Mouse (Mus musculus) erythroblast, embryonic 14.5 days (primary cell): ENCODE results near the gene 4933428G20Rik. TPM values are rescaled to one million over a fixed set of nuclear protein-coding genes. Genes with fewer than 3 reads are reported as not detected.

Source experiments
- H3K27me3 ChIP-seq: 2 replicates; pipeline ENCODE4 v1.6.1; 2012; ENCODE audit warnings: inconsistent platforms; ENCODE audit not compliant: control insufficient read depth
- H3K36me3 ChIP-seq: 2 replicates; pipeline ENCODE4 v1.6.1; 2012; ENCODE audit warnings: mild to moderate bottlenecking, inconsistent platforms; ENCODE audit not compliant: control insufficient read depth
- H3K4me1 ChIP-seq: 2 replicates; pipeline ENCODE4 v1.6.1; 2012; ENCODE audit warnings: inconsistent platforms; ENCODE audit not compliant: control insufficient read depth
- H3K4me3 ChIP-seq: replicated peaks from 2 replicates; pipeline ENCODE3; 2012; ENCODE audit warnings: moderate library complexity, mild to moderate bottlenecking, inconsistent platforms
- H3K9me3 ChIP-seq: 2 replicates; pipeline ENCODE4 v1.6.1; 2012; ENCODE audit warnings: low read length, inconsistent platforms, mixed read lengths; ENCODE audit not compliant: control insufficient read depth
- GATA1 ChIP-seq: IDR thresholded peaks from 2 replicates; pipeline ENCODE4 v1.6.1; 2012; ENCODE audit warnings: low read length, inconsistent platforms, mixed read lengths
- TAL1 ChIP-seq: IDR thresholded peaks from 3 replicates; pipeline ENCODE4 v1.6.1; 2012; ENCODE audit warnings: low read length, inconsistent platforms, mixed read lengths
- polyA plus RNA-seq: library from polyadenylated mRNA; stranded (reverse); fragments of >175 nt; gene quantifications from 2 replicates; pipeline ENCODE4 v1.2.3, GENCODE M21; 2012

The 4933428G20Rik gene
- polyA plus RNA-seq, 1 experiment, result not detected

GRCm38 (mm10) chr11:97476334-97477095 lies 23.6 kb downstream of the 4933428G20Rik start:
- no peak for TF ChIP-seq TAL1
- no peak for TF ChIP-seq GATA1
- no peak overlapping the region for H3K4me3 ChIP-seq
- peaks cover 15% of the 10 kb centered on the region for H3K4me1 ChIP-seq
- peaks cover 99% of the 10 kb centered on the region for H3K36me3 ChIP-seq
- no peaks in the 10 kb centered on the region for H3K27me3 ChIP-seq
- H3K9me3 ChIP-seq, result no peaks in the 10 kb centered on the region

GRCm38 (mm10) chr11:97471276-97471675 lies 28.9 kb downstream of the 4933428G20Rik start:
- TF ChIP-seq TAL1 (no peak), GATA1 (no peak)
- Histone ChIP-seq H3K36me3 (peaks cover 99% of the 10 kb centered on the region), H3K4me1 (peaks cover 17% of the 10 kb centered on the region), H3K27me3 (no peaks in the 10 kb centered on the region), H3K9me3 (no peaks in the 10 kb centered on the region), H3K4me3 (no peak overlapping the region)

GRCm38 (mm10) chr11:97469828-97470227 lies 30.3 kb downstream of the 4933428G20Rik start:
- Histone ChIP-seq H3K36me3 (peaks cover 99% of the 10 kb centered on the region), H3K27me3 (no peaks in the 10 kb centered on the region), H3K4me1 (peaks cover 14% of the 10 kb centered on the region)

GRCm38 (mm10) chr11:97468639-97469287 lies 31.4 kb downstream of the 4933428G20Rik start:
- TF ChIP-seq GATA1, result no peak
- no peak for TF ChIP-seq TAL1
- no peaks in the 10 kb centered on the region for H3K9me3 ChIP-seq
- peaks cover 19% of the 10 kb centered on the region for H3K4me1 ChIP-seq
- H3K36me3 ChIP-seq, result peaks cover 99% of the 10 kb centered on the region
- no peak overlapping the region for H3K4me3 ChIP-seq
- H3K27me3 ChIP-seq, result no peaks in the 10 kb centered on the region

More at GRCm38 (mm10) chr11:97469828-97470227, 30.3 kb downstream of the 4933428G20Rik start:
- no peak for TF ChIP-seq GATA1
- TF ChIP-seq TAL1, result no peak
- Histone ChIP-seq H3K9me3 (no peaks in the 10 kb centered on the region), H3K4me3 (no peak overlapping the region)

- Histone ChIP-seq H3K4me1 (peaks cover 19% of the 10 kb centered on the region), H3K27me3 (no peaks in the 10 kb centered on the region), H3K9me3 (peaks cover under 1% of the 10 kb centered on the region; the same call in 1 of the 2 replicates), H3K4me3 (no peak overlapping the region), H3K36me3 (peaks cover 99% of the 10 kb centered on the region)
- TF ChIP-seq TAL1 (no peak), GATA1 (no peak)
Measured at GRCm38 (mm10) chr11:97466444-97467160, 33.5 kb downstream of the 4933428G20Rik start.

GRCm38 (mm10) chr11:97465957-97466356 lies 34.2 kb downstream of the 4933428G20Rik start:
- H3K4me1 ChIP-seq, result peaks cover 25% of the 10 kb centered on the region
- H3K27me3 ChIP-seq, result no peaks in the 10 kb centered on the region
- peaks cover 4% of the 10 kb centered on the region for H3K9me3 ChIP-seq
- H3K36me3 ChIP-seq, result peaks cover 99% of the 10 kb centered on the region
- TF ChIP-seq TAL1 (no peak), GATA1 (no peak)
- no peak overlapping the region for H3K4me3 ChIP-seq

- peaks cover 98% of the 10 kb centered on the region for H3K36me3 ChIP-seq
- H3K9me3 ChIP-seq, result peaks cover 4% of the 10 kb centered on the region
- H3K4me3 ChIP-seq, result no peak overlapping the region
- H3K4me1 ChIP-seq, result peaks cover 35% of the 10 kb centered on the region
- TF ChIP-seq GATA1 (no peak), TAL1 (no peak)
- H3K27me3 ChIP-seq, result no peaks in the 10 kb centered on the region
Measured at GRCm38 (mm10) chr11:97463991-97464390, 36.1 kb downstream of the 4933428G20Rik start.

GRCm38 (mm10) chr11:97463166-97463565 lies 37.0 kb downstream of the 4933428G20Rik start:
- Histone ChIP-seq H3K9me3 (peaks cover 4% of the 10 kb centered on the region), H3K4me1 (peaks cover 32% of the 10 kb centered on the region), H3K36me3 (peaks cover 98% of the 10 kb centered on the region), H3K4me3 (no peak overlapping the region), H3K27me3 (no peaks in the 10 kb centered on the region)
- no peak for TF ChIP-seq TAL1
- TF ChIP-seq GATA1, result no peak

- H3K4me3 ChIP-seq, result no peak overlapping the region
- no peak for TF ChIP-seq TAL1
- no peak for TF ChIP-seq GATA1
- H3K9me3 ChIP-seq, result peaks cover 4% of the 10 kb centered on the region
- peaks cover 29% of the 10 kb centered on the region for H3K4me1 ChIP-seq
- no peaks in the 10 kb centered on the region for H3K27me3 ChIP-seq
- H3K36me3 ChIP-seq, result peaks cover 98% of the 10 kb centered on the region
Measured at GRCm38 (mm10) chr11:97462538-97462937, 37.6 kb downstream of the 4933428G20Rik start.
